Mouse (Mus musculus) thymus, adult 2 months (tissue): ENCODE results near the gene Tcam1.
"Not testable (repeated sequence)": the region's sequence is repeated elsewhere in the genome, so short reads cannot be mapped to it uniquely, and the experiment has no call there.

Experiments used
- CTCF ChIP-seq: fragments of 200-500 bp; IDR thresholded peaks from 2 replicates; pipeline ENCODE4 v1.5.1; 2012; ENCODE audit warnings: mild to moderate bottlenecking, control low read depth, low read length, moderate library complexity, borderline replicate concordance; ENCODE audit not compliant: control insufficient read depth, poor library complexity, insufficient read depth; ENCODE audit errors: extremely low read depth
- POLR2A ChIP-seq: fragments of 200-500 bp; IDR thresholded peaks from 2 replicates; pipeline ENCODE4 v1.6.1; 2012; ENCODE audit warnings: mild to moderate bottlenecking, low read length, control low read depth, moderate library complexity; ENCODE audit not compliant: control insufficient read depth, poor library complexity, insufficient read depth; ENCODE audit errors: extremely low read depth

- not testable (repeated sequence) for TF ChIP-seq CTCF, POLR2A
These were observed 42.5 kb upstream of the Tcam1 start for GRCm38 (mm10) chr11:106233978-106234377.
